Mouse (Mus musculus) layer of hippocampus, adult 18-20 months (tissue): ENCODE measurements at regions not wholly inside any gene's neighbourhood (a gene's known extent, or its start where the extent isn't known, plus 50 kb on each side); places are given as distances from the start of the nearest gene placed in this dataset.

Source experiments
- DNase-seq, 2 experiments: peaks; one replicate each; pipeline ENCODE4 v3.0.0; 2022; ENCODE audit warnings: low spot score in 2 of 2

DNA sequence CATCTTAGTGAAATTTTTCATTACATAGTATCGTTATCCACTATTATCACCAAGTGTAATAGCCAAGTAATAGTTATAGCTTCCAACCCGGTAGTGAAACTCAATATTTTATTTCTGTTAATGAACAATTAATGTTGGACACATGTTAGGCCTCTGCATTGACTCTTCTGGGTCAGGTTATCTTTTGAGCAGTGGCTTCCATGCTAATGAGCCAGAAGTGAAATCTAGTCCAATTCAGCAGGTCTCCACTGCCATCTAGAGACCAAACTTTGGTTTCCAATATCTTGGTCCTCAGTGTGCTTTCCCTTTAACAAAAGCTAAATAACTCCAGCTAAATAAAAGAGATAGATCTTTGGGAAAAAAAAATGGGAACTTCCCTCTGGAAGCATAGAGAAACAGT lies 258.9 kb upstream of the Aldoart1 start:
- DNase-seq = peak; percentile 2 to 44
